Mouse (Mus musculus): ENCODE measurements at regions not wholly inside any gene's neighbourhood (a gene's known extent, or its start where the extent isn't known, plus 50 kb on each side); places are given as distances from the start of the nearest gene placed in this dataset.

DNA sequence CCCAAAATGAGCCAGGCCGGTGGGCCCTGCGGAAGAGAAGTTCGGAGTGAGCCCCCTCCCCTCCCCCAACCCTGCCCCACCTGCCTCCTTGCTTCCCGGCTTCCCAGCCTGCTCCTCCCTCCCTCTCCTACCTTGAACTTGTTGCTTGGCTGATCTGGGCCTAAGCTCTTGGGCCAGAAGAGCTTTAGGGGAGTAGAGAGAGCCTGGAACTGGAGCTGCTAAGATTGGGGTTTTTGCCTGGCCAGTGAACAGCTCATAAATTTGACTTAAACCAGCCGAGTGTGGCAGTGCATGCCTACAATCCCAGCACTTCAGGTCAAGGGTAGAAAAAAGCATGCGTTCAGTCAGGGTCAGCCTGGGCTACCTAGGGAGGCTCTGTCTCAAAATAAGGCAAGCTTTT, 83.5 kb upstream of the Rpl38 start:
- H3K4me3 ChIP-seq (replicated peaks; ENCODE audit: insufficient read depth, low read depth, low read length) = no peak overlapping the region
- H3K27me3 ChIP-seq (ENCODE audit: control insufficient read depth, insufficient read depth, low read length) = no peaks in the 10 kb centered on the region
- no peak for DNase-seq
- H3K4me1 ChIP-seq (ENCODE audit: control insufficient read depth, insufficient read depth, low read length) = no peaks in the 10 kb centered on the region
- WGBS = 90% methylated on average over 6 of the region's 6 CpGs
- no peak overlapping the region for H3K27ac ChIP-seq (ENCODE audit: insufficient read depth, low read length)
- TF ChIP-seq CTCF (IDR thresholded peaks at IDR 0.05; ENCODE audit: borderline replicate concordance, insufficient read depth, low read depth, low read length) (no peak), POLR2A (IDR thresholded peaks at IDR 0.05; ENCODE audit: borderline replicate concordance, insufficient read depth, low read length) (no peak)

DNA sequence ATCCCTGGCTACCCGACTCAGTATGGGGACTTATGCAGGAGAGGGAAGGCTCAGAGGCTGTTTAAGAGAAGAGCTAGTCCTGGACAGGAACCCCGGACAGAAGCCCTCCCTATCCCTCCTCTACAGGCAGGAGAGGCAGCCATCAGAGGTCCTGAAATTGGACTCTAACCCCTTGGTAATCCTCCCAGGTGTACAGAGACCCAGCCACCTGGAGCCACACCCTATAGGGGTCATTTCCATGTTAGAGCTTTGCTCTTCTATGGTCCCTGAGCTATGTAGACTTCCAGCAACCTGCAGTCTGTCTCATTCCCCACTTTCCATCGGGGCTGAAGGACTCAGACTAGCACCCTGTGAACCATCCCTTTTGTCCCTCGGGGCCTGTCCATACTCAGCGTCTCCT, 84.2 kb upstream of the Rpl38 start:
- DNase-seq = no peak
- 78% methylated on average over 5 of the region's 5 CpGs for WGBS

DNA sequence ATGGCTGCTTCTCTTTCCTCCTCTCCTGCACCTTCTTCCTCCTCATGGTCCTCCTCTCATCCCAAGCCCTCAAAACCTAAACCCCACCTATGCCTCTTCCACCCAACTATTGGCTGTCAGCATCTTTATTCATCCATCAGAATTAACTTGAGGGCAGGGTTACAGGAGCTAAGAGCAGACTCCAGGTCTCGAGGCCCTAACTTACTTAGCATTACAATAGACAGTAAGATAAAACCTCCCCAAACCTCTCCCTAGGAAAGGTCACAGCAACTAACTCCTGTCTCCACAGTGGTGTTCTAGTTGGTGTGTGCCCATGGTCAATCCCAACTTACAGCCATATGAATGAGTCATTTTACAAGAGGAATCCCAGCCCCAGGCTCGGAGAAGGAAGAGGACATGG, 88.3 kb upstream of the Rpl38 start:
- 85% methylated on average over 2 of the region's 2 CpGs for WGBS

More for the DNA sequence above, 84.2 kb upstream of the Rpl38 start:
- H3K4me1 ChIP-seq (ENCODE audit: control insufficient read depth, insufficient read depth, low read length) = no peaks in the 10 kb centered on the region
- H3K27ac ChIP-seq (ENCODE audit: insufficient read depth, low read length) = no peak overlapping the region
- no peak overlapping the region for H3K4me3 ChIP-seq (replicated peaks; ENCODE audit: insufficient read depth, low read depth, low read length)
- TF ChIP-seq CTCF (IDR thresholded peaks at IDR 0.05; ENCODE audit: borderline replicate concordance, insufficient read depth, low read depth, low read length) (no peak), POLR2A (IDR thresholded peaks at IDR 0.05; ENCODE audit: borderline replicate concordance, insufficient read depth, low read length) (no peak)
- no peaks in the 10 kb centered on the region for H3K27me3 ChIP-seq (ENCODE audit: control insufficient read depth, insufficient read depth, low read length)

DNA sequence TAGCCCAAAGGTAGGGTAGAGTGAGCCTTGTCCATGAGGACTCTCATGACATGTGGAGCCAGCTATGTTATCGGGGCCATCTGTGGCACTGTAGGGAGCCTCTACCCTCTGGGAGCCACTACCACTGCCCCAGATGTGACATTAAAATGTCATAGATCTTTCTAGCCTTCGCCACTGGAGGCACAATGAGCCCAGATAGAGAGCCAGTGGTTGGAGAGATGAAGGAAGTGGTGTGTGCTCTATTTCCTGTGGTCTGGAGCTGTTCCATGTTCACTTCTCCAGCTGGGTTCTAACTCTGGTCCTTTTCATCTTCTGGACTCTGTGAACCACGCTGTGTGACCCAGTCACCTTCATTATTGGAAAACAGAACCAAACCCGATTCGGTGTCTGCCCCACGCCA, 89.8 kb upstream of the Rpl38 start:
- Histone ChIP-seq H3K27me3 (ENCODE audit: control insufficient read depth, insufficient read depth, low read length) (no peaks in the 10 kb centered on the region), H3K27ac (ENCODE audit: insufficient read depth, low read length) (no peak overlapping the region), H3K4me3 (replicated peaks; ENCODE audit: insufficient read depth, low read depth, low read length) (no peak overlapping the region), H3K4me1 (ENCODE audit: control insufficient read depth, insufficient read depth, low read length) (no peaks in the 10 kb centered on the region)
- TF ChIP-seq POLR2A (IDR thresholded peaks at IDR 0.05; ENCODE audit: borderline replicate concordance, insufficient read depth, low read length) = no peak
- WGBS = 96% methylated on average over 6 of the region's 6 CpGs
- no peak for DNase-seq

More for the DNA sequence above, 88.3 kb upstream of the Rpl38 start:
- no peaks in the 10 kb centered on the region for H3K4me1 ChIP-seq (ENCODE audit: control insufficient read depth, insufficient read depth, low read length)
- H3K27me3 ChIP-seq (ENCODE audit: control insufficient read depth, insufficient read depth, low read length) = no peaks in the 10 kb centered on the region
- TF ChIP-seq CTCF (IDR thresholded peaks at IDR 0.05; ENCODE audit: borderline replicate concordance, insufficient read depth, low read depth, low read length) (no peak), POLR2A (IDR thresholded peaks at IDR 0.05; ENCODE audit: borderline replicate concordance, insufficient read depth, low read length) (no peak)
- DNase-seq = no peak
- H3K4me3 ChIP-seq (replicated peaks; ENCODE audit: insufficient read depth, low read depth, low read length) = no peak overlapping the region
- no peak overlapping the region for H3K27ac ChIP-seq (ENCODE audit: insufficient read depth, low read length)

DNA sequence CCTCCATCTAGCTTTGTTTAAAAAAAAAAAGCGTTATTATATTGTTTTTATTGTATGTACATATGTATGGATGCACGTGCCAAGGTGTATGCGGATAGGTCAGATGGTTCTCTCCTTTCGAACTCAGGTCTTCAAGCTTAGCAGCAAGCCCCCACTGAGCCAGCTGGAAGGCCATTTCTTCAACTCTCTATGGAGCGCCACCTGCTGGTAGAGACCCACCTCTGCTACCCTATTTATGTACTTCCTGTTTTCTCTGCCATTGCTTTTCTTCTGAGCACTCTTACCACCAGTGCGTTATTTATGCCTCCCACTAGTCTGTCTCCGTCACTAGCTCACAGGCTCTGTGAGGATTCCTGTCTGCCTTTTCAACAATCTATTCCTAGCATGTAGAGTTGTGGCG, 91.5 kb upstream of the Rpl38 start:
- Histone ChIP-seq H3K4me3 (replicated peaks; ENCODE audit: insufficient read depth, low read depth, low read length) (no peak overlapping the region), H3K4me1 (ENCODE audit: control insufficient read depth, insufficient read depth, low read length) (no peaks in the 10 kb centered on the region), H3K27me3 (ENCODE audit: control insufficient read depth, insufficient read depth, low read length) (no peaks in the 10 kb centered on the region), H3K27ac (ENCODE audit: insufficient read depth, low read length) (no peak overlapping the region)
- WGBS = 92% methylated on average over 8 of the region's 8 CpGs
- TF ChIP-seq CTCF (IDR thresholded peaks at IDR 0.05; ENCODE audit: borderline replicate concordance, insufficient read depth, low read depth, low read length) = no peak
- no peak for TF ChIP-seq POLR2A (IDR thresholded peaks at IDR 0.05; ENCODE audit: borderline replicate concordance, insufficient read depth, low read length)
- no peak for DNase-seq

DNA sequence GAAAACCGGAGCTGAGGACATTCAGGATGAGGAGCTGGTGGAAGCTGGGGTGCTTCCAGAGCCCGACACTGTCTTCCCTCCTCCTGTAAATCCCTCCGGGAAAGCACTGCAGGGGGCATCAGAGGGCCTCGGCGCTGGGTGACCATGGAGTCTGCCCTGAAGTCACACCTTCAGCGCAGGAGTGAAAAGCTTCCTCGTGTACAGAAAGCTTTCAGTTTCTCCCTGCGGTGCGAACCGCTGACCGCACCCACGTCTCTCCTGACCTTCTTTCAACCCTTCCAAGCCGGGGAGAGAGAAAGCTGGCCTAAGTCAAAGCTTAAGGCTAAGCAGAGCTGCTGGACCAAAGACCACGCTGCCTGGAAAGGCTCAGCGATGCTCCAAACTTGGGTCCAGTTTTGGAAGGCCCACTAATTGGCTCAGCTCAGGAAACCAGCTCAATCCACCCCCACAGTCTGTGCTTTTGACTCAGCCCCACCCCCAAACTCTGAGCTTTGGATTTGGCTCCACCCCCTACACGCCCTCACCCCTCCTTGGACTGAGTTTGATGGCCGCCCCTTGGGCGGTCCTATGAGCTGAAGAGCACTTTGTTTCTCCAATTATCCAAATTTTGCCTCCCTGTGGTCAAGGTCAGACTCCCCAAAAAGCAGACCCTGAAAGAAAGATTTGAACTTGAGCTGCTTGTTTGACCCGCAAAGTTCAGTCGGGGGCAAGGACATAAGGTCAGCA, 97.0 kb upstream of the Rpl38 start:
- no peak for TF ChIP-seq CTCF (IDR thresholded peaks at IDR 0.05; ENCODE audit: borderline replicate concordance, insufficient read depth, low read depth, low read length)
- TF ChIP-seq POLR2A (IDR thresholded peaks at IDR 0.05; ENCODE audit: borderline replicate concordance, insufficient read depth, low read length) = no peak
- 66% methylated on average over 20 of the region's 20 CpGs for WGBS
- H3K27me3 ChIP-seq (ENCODE audit: control insufficient read depth, insufficient read depth, low read length) = no peaks in the 10 kb centered on the region
- DNase-seq = no peak
- no peaks in the 10 kb centered on the region; the same call in none of the 2 replicates for H3K4me1 ChIP-seq (ENCODE audit: control insufficient read depth, insufficient read depth, low read length)
- no peak overlapping the region for H3K4me3 ChIP-seq (replicated peaks; ENCODE audit: insufficient read depth, low read depth, low read length)
- H3K27ac ChIP-seq (ENCODE audit: insufficient read depth, low read length) = no peak overlapping the region

DNA sequence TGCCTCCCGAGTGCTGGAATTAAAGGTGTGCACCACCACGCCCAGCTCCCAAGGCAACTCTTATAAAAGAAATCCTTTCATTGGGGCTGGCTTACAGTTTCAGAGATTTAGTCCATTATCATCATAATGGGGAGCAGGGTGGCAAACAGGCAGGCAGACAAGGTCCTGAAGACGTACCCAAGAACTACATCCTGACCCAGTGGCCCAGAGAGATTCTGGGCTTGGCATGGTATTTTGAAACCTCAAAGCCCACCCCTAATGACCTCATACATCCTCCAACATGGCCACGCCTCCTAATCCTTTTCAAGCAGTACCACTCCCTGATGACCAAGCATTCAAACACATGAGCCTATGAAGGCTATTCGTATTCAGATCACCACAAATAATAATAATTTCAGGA, 98.2 kb upstream of the Rpl38 start:
- no peak overlapping the region for H3K27ac ChIP-seq (ENCODE audit: insufficient read depth, low read length)
- TF ChIP-seq CTCF (IDR thresholded peaks at IDR 0.05; ENCODE audit: borderline replicate concordance, insufficient read depth, low read depth, low read length) (no peak), POLR2A (IDR thresholded peaks at IDR 0.05; ENCODE audit: borderline replicate concordance, insufficient read depth, low read length) (no peak)
- H3K4me1 ChIP-seq (ENCODE audit: control insufficient read depth, insufficient read depth, low read length) = no peaks in the 10 kb centered on the region; the same call in none of the 2 replicates
- no peak overlapping the region for H3K4me3 ChIP-seq (replicated peaks; ENCODE audit: insufficient read depth, low read depth, low read length)
- DNase-seq = no peak
- no peaks in the 10 kb centered on the region for H3K27me3 ChIP-seq (ENCODE audit: control insufficient read depth, insufficient read depth, low read length)
- 96% methylated on average over 5 of the region's 5 CpGs for WGBS

Data from cerebellum, adult 2 months (tissue).